Mouse (Mus musculus) midbrain, embryonic 10.5 days (tissue): ENCODE measurements at regions not wholly inside any gene's neighbourhood (a gene's known extent, or its start where the extent isn't known, plus 50 kb on each side); places are given as distances from the start of the nearest gene placed in this dataset.

Experiments
- DNase-seq: peaks from one replicate; pipeline ENCODE4 v3.0.0-alpha.2; 2017; ENCODE audit warnings: low spot score
- H3K27ac ChIP-seq: fragments of 300-500 bp; sonication (generic); replicated peaks from 2 replicates; pipeline ENCODE4 v1.5.1; 2016; ENCODE audit warnings: mild to moderate bottlenecking
- H3K27me3 ChIP-seq: fragments of 300-500 bp; sonication (generic); 2 replicates; pipeline ENCODE4 v1.6.1; 2016; ENCODE audit warnings: low read depth, mild to moderate bottlenecking; ENCODE audit not compliant: poor library complexity, severe bottlenecking
- H3K36me3 ChIP-seq: fragments of 300-500 bp; sonication (generic); 2 replicates; pipeline ENCODE4 v1.6.1; 2016; ENCODE audit warnings: mild to moderate bottlenecking, moderate library complexity
- H3K4me1 ChIP-seq: fragments of 300-500 bp; sonication (generic); 2 replicates; pipeline ENCODE4 v1.6.1; 2016
- H3K4me3 ChIP-seq: fragments of 300-500 bp; sonication (generic); 2 replicates; pipeline ENCODE4 v1.5.1; 2016; ENCODE audit warnings: mild to moderate bottlenecking, moderate library complexity
- H3K9me3 ChIP-seq: fragments of 300-500 bp; sonication (generic); replicated peaks from 2 replicates; pipeline ENCODE4 v1.6.1; 2016; ENCODE audit warnings: mild to moderate bottlenecking
- WGBS: fragments of 180-500 bp; shearing (Covaris S2); methylation state at CpG from one replicate; pipeline ENCODE4 v1.1.7; 2016; 5-methylcytosine and 5-hydroxymethylcytosine counted together

GRCm38 (mm10) chr12:68997259-68997658 is 161.7 kb downstream of the Rps29 start:
- no peak overlapping the region for H3K27ac ChIP-seq
- peaks cover 9% of the 10 kb centered on the region; the same call in 1 of the 2 replicates for H3K4me1 ChIP-seq
- no peaks in the 10 kb centered on the region for H3K9me3 ChIP-seq
- no peaks in the 10 kb centered on the region for H3K27me3 ChIP-seq
- WGBS: 81% methylated on average over 6 of the region's 6 CpGs
- H3K36me3 ChIP-seq: no peaks in the 10 kb centered on the region
- no peak overlapping the region for H3K4me3 ChIP-seq
- no peak for DNase-seq

GRCm38 (mm10) chr12:68996740-68997139 is 162.2 kb downstream of the Rps29 start:
- no peak for DNase-seq
- Histone ChIP-seq H3K27me3 (no peaks in the 10 kb centered on the region), H3K4me3 (no peak overlapping the region), H3K36me3 (no peaks in the 10 kb centered on the region), H3K9me3 (no peaks in the 10 kb centered on the region), H3K27ac (no peak overlapping the region), H3K4me1 (peaks cover 9% of the 10 kb centered on the region; the same call in 1 of the 2 replicates)
- 66% methylated on average over 12 of the region's 12 CpGs for WGBS

DNA sequence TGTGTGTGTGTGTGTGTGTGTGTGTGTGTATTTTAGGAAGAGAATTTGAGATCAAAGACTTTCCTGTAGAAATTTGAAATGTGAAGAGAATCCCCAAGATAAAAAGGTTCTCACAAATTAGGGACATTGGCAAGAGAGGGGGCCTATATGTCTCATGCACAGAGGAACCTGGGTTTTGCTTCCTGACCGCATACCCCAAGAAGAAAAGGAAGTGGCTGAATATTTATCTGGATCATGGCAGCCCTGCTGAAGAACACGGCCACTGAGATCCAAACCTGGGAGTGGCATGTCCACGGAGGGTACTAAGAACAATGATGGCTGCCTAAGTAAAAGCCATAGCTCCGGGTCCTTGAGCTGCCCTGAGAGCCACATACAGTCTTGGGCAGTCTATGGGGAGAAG is 178.3 kb downstream of the Rps29 start:
- Histone ChIP-seq H3K27ac (no peak overlapping the region; the same call in 1 of the 2 replicates), H3K4me3 (no peak overlapping the region), H3K4me1 (peaks cover 13% of the 10 kb centered on the region), H3K36me3 (no peaks in the 10 kb centered on the region), H3K27me3 (no peaks in the 10 kb centered on the region), H3K9me3 (no peaks in the 10 kb centered on the region)
- DNase-seq: no peak
- WGBS: 89% methylated on average over 4 of the region's 4 CpGs

DNA sequence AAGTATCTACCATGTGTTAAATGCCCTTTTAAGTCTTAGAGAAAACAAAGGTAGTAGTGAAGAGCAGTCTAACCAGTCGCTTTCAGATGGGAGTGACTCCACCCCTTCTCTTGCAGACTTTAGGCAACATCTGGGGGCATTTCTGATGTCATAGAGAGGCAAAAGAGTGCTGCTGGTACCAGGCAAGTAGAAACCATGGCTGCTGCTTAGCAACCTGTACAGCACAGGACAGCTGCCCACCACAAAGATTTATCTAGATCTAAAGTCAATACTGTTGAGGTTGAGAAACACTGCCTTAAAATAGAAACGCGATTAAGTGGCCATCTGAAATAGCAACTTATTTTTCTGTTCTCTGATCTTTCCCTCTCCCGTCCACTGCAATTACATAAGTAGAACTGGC is 178.8 kb downstream of the Rps29 start:
- WGBS: 82% methylated on average over 4 of the region's 4 CpGs
- H3K9me3 ChIP-seq: no peaks in the 10 kb centered on the region
- no peak overlapping the region for H3K4me3 ChIP-seq
- H3K27me3 ChIP-seq: no peaks in the 10 kb centered on the region
- H3K27ac ChIP-seq: no peak overlapping the region
- no peak for DNase-seq
- H3K4me1 ChIP-seq: peaks cover 13% of the 10 kb centered on the region
- no peaks in the 10 kb centered on the region for H3K36me3 ChIP-seq

DNA sequence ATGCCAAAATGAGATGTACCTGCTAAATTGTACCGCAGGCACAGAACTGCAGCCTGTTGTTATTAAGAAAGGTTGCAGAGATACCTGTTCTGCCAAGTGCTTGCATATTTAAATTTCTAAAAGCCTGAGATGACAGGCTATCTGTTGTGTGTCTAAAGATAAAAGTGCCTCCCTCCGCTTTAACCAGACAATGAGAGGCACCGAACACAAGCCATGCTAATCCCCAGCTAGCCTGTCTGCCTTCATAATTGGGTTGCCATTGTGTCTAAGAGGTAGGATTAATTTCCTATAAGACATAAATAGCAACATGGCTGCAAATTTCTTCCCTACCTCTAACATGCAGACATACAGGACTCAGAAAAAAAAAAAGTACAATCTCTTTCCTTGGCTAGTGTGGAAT is 179.8 kb downstream of the Rps29 start:
- Histone ChIP-seq H3K9me3 (no peaks in the 10 kb centered on the region), H3K36me3 (no peaks in the 10 kb centered on the region), H3K4me1 (peaks cover 13% of the 10 kb centered on the region), H3K4me3 (no peak overlapping the region), H3K27me3 (no peaks in the 10 kb centered on the region), H3K27ac (no peak overlapping the region)
- 70% methylated on average over 3 of the region's 3 CpGs for WGBS
- DNase-seq: no peak

- 75% methylated on average over 4 of the region's 4 CpGs for WGBS
- no peak overlapping the region for H3K27ac ChIP-seq
- H3K9me3 ChIP-seq: no peaks in the 10 kb centered on the region
- H3K27me3 ChIP-seq: no peaks in the 10 kb centered on the region
- H3K4me1 ChIP-seq: peaks cover 13% of the 10 kb centered on the region
- H3K4me3 ChIP-seq: no peak overlapping the region
- no peaks in the 10 kb centered on the region for H3K36me3 ChIP-seq
- DNase-seq: no peak
Observed at GRCm38 (mm10) chr12:68977276-68977675, 181.7 kb downstream of the Rps29 start.

DNA sequence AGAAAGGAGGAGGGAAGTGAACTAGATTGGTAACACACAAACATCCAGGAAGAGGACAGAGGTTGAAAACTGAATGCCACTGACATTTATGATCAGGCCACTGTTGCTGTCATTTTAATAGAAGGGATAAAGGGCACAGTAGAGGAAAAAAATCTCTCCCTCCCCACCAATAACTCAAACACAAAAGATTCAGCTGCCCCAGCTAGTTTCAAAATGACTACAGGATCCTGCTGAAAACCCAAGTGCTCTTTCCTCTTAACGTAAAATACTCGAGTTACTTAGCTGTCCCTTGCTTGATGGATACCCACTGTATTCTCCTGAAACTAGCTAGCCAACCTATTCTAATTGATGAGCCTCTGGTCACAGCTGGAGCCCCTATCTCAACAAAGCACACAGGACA is 211.7 kb downstream of the Rps29 start:
- no peak overlapping the region for H3K4me3 ChIP-seq
- peaks cover 8% of the 10 kb centered on the region for H3K4me1 ChIP-seq
- H3K27ac ChIP-seq: no peak overlapping the region
- no peaks in the 10 kb centered on the region for H3K36me3 ChIP-seq
- no peaks in the 10 kb centered on the region for H3K27me3 ChIP-seq
- DNase-seq: no peak
- WGBS: 84% methylated on average over 2 of the region's 2 CpGs
- H3K9me3 ChIP-seq: no peaks in the 10 kb centered on the region

DNA sequence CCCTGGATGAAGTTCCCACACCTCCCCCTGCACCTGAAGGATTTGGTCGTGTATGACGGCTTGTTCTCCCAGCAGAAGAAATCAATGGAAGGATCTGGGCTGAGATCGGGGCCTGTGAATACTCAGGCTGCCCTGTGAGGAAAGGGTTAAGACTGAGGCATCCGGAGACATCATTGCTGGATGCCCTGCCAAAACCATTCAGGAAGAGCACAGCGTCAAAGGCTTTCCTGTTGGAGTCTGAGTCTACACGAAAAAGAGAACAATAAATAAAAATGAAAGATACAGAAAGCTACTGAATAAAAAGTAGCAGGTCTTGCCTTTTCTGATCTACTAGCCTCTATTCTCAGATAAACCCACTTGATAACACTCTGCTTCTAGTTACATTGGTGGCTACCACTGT is 248.4 kb downstream of the Rps29 start:
- no peaks in the 10 kb centered on the region for H3K9me3 ChIP-seq
- H3K4me3 ChIP-seq: no peak overlapping the region
- no peak for DNase-seq
- H3K27me3 ChIP-seq: no peaks in the 10 kb centered on the region
- H3K27ac ChIP-seq: no peak overlapping the region
- 51% methylated on average over 6 of the region's 6 CpGs for WGBS
- H3K4me1 ChIP-seq: no peaks in the 10 kb centered on the region
- no peaks in the 10 kb centered on the region for H3K36me3 ChIP-seq

DNA sequence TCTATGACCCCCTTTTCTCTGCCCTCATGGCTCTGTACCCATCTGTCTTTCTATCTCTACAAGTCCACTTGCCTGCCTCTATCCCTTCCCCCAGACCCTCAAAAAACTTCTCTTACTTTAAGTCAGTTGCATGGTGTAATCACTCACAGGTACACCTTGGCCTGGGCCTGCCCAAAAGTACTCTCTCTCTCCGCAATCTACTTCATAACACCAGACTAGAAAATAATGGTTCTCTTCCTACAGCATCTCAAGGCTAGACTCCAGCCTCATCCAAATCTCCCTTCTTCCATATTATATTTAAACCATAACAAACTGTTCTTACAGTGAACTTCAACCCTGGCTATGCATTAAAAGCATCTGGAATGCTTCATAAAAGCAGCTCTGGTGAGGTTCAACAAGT is 254.2 kb downstream of the Rps29 start:
- Histone ChIP-seq H3K9me3 (no peaks in the 10 kb centered on the region), H3K27ac (no peak overlapping the region), H3K36me3 (no peaks in the 10 kb centered on the region), H3K4me3 (no peak overlapping the region), H3K27me3 (no peaks in the 10 kb centered on the region), H3K4me1 (no peaks in the 10 kb centered on the region)
- 85% methylated on average over 1 of the region's 1 CpGs for WGBS
- DNase-seq: no peak

- no peaks in the 10 kb centered on the region for H3K4me1 ChIP-seq
- H3K27me3 ChIP-seq: no peaks in the 10 kb centered on the region
- no peaks in the 10 kb centered on the region for H3K9me3 ChIP-seq
- no peak for DNase-seq
- WGBS: 94% methylated on average over 3 of the region's 3 CpGs
- no peak overlapping the region for H3K27ac ChIP-seq
- no peak overlapping the region for H3K4me3 ChIP-seq
- H3K36me3 ChIP-seq: no peaks in the 10 kb centered on the region
Observed at GRCm38 (mm10) chr12:68889141-68889540, 269.8 kb downstream of the Rps29 start.

GRCm38 (mm10) chr12:68882503-68882902 is 276.5 kb downstream of the Rps29 start:
- Histone ChIP-seq H3K4me3 (no peak overlapping the region), H3K4me1 (no peaks in the 10 kb centered on the region), H3K9me3 (no peaks in the 10 kb centered on the region), H3K27me3 (no peaks in the 10 kb centered on the region), H3K36me3 (no peaks in the 10 kb centered on the region), H3K27ac (no peak overlapping the region)
- DNase-seq: no peak
- 88% methylated on average over 6 of the region's 6 CpGs for WGBS

GRCm38 (mm10) chr12:68879425-68879824 is 279.6 kb downstream of the Rps29 start:
- H3K9me3 ChIP-seq: no peaks in the 10 kb centered on the region
- no peak for DNase-seq
- no peak overlapping the region for H3K27ac ChIP-seq
- H3K4me3 ChIP-seq: no peak overlapping the region
- no peaks in the 10 kb centered on the region for H3K27me3 ChIP-seq
- no peaks in the 10 kb centered on the region for H3K36me3 ChIP-seq
- no peaks in the 10 kb centered on the region for H3K4me1 ChIP-seq

GRCm38 (mm10) chr12:68871259-68871658 is 287.7 kb downstream of the Rps29 start:
- no peak overlapping the region for H3K27ac ChIP-seq
- H3K36me3 ChIP-seq: no peaks in the 10 kb centered on the region
- WGBS: 92% methylated on average over 4 of the region's 4 CpGs
- H3K9me3 ChIP-seq: no peaks in the 10 kb centered on the region
- no peak overlapping the region for H3K4me3 ChIP-seq
- DNase-seq: no peak
- H3K4me1 ChIP-seq: no peaks in the 10 kb centered on the region
- no peaks in the 10 kb centered on the region for H3K27me3 ChIP-seq

DNA sequence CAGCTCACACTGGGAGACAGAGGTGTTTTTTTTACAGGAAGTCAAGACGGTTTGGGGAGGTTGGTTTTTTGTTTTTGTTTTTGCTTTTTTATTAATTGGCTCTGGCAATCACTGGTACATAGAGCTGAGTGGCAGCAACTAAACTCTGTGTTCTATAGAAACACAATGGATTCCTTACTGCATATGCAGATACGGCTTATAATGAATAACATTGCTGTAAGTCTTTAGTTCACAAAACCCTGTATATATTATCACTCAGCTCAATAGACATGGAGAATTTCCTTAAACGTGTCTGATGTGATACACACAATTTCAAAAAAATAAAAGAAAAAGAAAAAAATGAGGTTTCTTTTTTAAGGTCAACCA is 296.0 kb downstream of the Rps29 start:
- Histone ChIP-seq H3K4me3 (no peak overlapping the region), H3K27ac (no peak overlapping the region), H3K9me3 (no peaks in the 10 kb centered on the region), H3K27me3 (no peaks in the 10 kb centered on the region), H3K36me3 (no peaks in the 10 kb centered on the region), H3K4me1 (no peaks in the 10 kb centered on the region)
- WGBS: 78% methylated on average over 3 of the region's 3 CpGs
- DNase-seq: no peak
